Mouse (Mus musculus) heart, adult 2 months (tissue): ENCODE data around the gene Pde3b. TPM values are rescaled to one million over a fixed set of nuclear protein-coding genes. Genes with fewer than 3 reads are reported as not detected.

Experiments used
- DNase-seq, 2 experiments: peaks; one replicate each; pipeline ENCODE4 v3.0.0; 2021
- H3K27ac ChIP-seq: fragments of 200-600 bp; 2 replicates; pipeline ENCODE4 v1.8.1; 2022
- H3K27me3 ChIP-seq: fragments of 200-500 bp; 2 replicates; pipeline ENCODE4 v1.6.1; 2012; ENCODE audit warnings: mild to moderate bottlenecking, low read length, inconsistent platforms, mixed read lengths; ENCODE audit not compliant: control insufficient read depth, insufficient read depth
- H3K36me3 ChIP-seq: fragments of 200-500 bp; 2 replicates; pipeline ENCODE4 v1.6.1; 2012; ENCODE audit warnings: low read length, inconsistent platforms; ENCODE audit not compliant: control insufficient read depth, insufficient read depth
- H3K4me1 ChIP-seq: fragments of 200-500 bp; 2 replicates; pipeline ENCODE4 v1.6.1; 2011; ENCODE audit warnings: low read length; ENCODE audit not compliant: control insufficient read depth, insufficient read depth
- H3K4me3 ChIP-seq: fragments of 200-600 bp; 2 replicates; pipeline ENCODE4 v1.8.1; 2022
- H3K79me2 ChIP-seq: fragments of 200-500 bp; replicated peaks from 2 replicates; pipeline ENCODE4 v1.6.1; 2012; ENCODE audit warnings: mild to moderate bottlenecking, inconsistent platforms, low read length, moderate library complexity, mixed read lengths; ENCODE audit not compliant: control insufficient read depth, insufficient read depth
- H3K9ac ChIP-seq: fragments of 200-500 bp; 2 replicates; pipeline ENCODE4 v1.6.1; 2012; ENCODE audit warnings: low read depth, mild to moderate bottlenecking, control low read depth, inconsistent platforms, low read length, mixed read lengths
- CTCF ChIP-seq: fragments of 200-600 bp; IDR thresholded peaks from 2 replicates; pipeline ENCODE4 v1.8.1; 2022; ENCODE audit warnings: antibody characterized with exemption, mild to moderate bottlenecking, moderate library complexity
- EP300 ChIP-seq: fragments of 200-500 bp; IDR thresholded peaks from 2 replicates; pipeline ENCODE4 v1.6.1; 2011; ENCODE audit warnings: low read depth, low read length, control low read depth; ENCODE audit not compliant: insufficient read depth
- POLR2A ChIP-seq: fragments of 200-500 bp; IDR thresholded peaks from 2 replicates; pipeline ENCODE4 v1.6.1; 2011; ENCODE audit warnings: mild to moderate bottlenecking, low read depth, low read length, control low read depth; ENCODE audit not compliant: insufficient read depth
- WGBS: fragments of 180-500 bp; shearing (Covaris S2); methylation state at CpG from one replicate; pipeline ENCODE4 v1.1.7; 2018; 5-methylcytosine and 5-hydroxymethylcytosine counted together
- intact Hi-C: fragments of 180-260 bp; cut with DNase I; formaldehyde crosslinking; loops from one replicate; pipeline ENCODE4 v1.15.1; 2025
- polyA plus RNA-seq: library from polyadenylated mRNA; depleted of rRNA; stranded (reverse); fragments of >200 nt; gene quantifications from 2 replicates; pipeline ENCODE4 v1.2.3, GENCODE M21; 2012
- total RNA-seq, 2 experiments: library from RNA; stranded (reverse); gene quantifications; 2 replicates each; pipeline ENCODE4 v1.2.3; 2021

Pde3b gene
- total and polyA plus RNA-seq, 3 experiments: 3.8 to 4.9 (median 4.8) TPM

DNA sequence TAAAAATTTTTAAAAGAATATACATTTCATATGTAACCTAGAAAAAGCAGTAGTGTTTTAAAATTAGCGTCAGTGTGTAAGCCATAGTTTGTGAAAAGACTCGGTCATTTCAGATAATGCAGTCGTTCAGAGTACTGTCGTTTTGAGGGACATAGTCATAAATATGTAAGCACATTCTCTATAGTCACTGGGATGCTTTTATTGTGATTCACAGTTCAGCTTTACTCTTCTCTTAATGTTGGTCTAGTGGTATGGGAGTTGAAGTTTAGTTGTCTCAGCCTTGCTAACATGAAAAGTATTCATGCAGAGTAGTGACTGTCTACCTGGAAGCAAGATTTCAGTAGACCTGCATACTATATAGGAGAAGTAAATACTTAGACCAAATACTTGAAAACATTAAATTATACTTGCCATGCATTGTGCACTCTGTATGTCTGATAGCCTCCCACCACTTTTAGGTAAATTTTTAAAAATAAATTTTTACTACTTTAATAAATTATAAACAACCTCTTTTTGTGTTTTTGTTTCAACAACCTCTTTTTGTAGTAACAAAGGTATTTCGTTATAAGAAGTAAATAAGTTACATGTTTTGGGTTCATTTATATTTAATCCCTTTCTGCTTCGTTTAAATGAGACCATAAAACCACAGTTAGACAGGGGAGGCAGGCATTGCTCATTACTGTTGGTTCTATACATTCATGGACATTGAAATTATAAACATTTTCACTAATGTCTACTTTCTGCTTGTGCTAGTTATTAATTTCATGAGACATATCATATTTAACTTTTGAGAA, 65.3 kb downstream of the Pde3b start:
- Histone ChIP-seq H3K9ac (no peak overlapping the region), H3K27me3 (no peaks in the 10 kb centered on the region)
- TF ChIP-seq CTCF: no peak
- TF ChIP-seq EP300: no peak
- TF ChIP-seq POLR2A: no peak

DNA sequence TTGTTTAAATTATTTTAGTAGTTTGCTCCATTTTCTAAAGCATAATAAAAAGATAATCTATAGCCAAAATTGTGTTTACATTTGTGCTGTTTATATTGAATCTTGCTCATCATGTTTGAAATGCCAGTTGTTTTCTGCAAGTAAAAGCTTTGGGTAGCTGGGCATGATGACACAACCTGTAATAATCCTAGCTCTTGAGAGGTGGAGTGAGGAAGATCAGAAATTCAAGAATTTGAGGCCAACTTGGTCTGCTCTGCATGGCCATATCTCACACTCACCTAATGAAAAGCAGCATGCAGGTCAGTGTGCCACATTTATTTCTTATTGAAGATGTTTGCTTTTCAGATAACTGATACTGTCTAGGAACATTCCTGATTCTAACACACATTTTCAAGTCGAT, 65.9 kb downstream of the Pde3b start:
- 41% methylated on average over 1 of the region's 1 CpGs for WGBS
- no peaks in the 10 kb centered on the region for H3K36me3 ChIP-seq
- intact Hi-C loops: no loop called here
- no peak for DNase-seq
- H3K9ac ChIP-seq: no peak overlapping the region
- H3K27ac ChIP-seq: no peak overlapping the region
- H3K4me1 ChIP-seq: no peaks in the 10 kb centered on the region
- no peak overlapping the region for H3K4me3 ChIP-seq
- TF ChIP-seq EP300: no peak
- TF ChIP-seq POLR2A: no peak
- no peak for TF ChIP-seq CTCF
- H3K79me2 ChIP-seq: no peaks in the 10 kb centered on the region
- no peaks in the 10 kb centered on the region for H3K27me3 ChIP-seq

More for the DNA sequence above, 65.3 kb downstream of the Pde3b start:
- intact Hi-C loops: no loop called here
- Histone ChIP-seq H3K27ac (no peak overlapping the region), H3K4me1 (no peaks in the 10 kb centered on the region), H3K36me3 (no peaks in the 10 kb centered on the region), H3K79me2 (no peaks in the 10 kb centered on the region), H3K4me3 (no peak overlapping the region)
- 83% methylated on average over 6 of the region's 6 CpGs for WGBS
- DNase-seq: no peak

DNA sequence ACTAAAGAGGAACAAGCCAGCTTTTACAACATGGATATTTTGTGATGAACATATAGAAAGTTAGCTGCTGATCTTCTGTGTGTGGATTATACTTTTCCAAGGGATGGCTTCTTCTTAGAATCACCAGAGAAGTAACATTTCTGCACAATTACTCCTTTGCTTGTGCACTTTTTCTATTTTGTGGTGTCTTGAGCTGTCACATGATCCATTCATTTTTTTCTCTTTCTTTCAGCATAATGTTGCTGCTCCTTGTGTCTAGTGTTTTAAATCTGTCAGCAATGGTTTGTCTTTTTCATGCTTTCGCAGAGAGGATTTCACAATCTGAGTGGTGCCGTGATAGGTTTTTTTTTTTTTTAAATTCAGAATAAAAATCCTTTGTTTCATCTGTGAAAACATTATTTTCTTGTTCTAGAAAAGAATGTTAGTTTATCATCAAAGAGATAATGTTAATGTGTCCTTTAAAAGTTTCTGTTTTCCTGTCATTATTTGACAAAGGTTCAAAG, 66.4 kb downstream of the Pde3b start:
- no peak for TF ChIP-seq CTCF
- no peak for TF ChIP-seq EP300
- no peak for TF ChIP-seq POLR2A
- no peak overlapping the region for H3K4me3 ChIP-seq
- H3K27me3 ChIP-seq: no peaks in the 10 kb centered on the region
- H3K36me3 ChIP-seq: no peaks in the 10 kb centered on the region
- 64% methylated on average over 2 of the region's 2 CpGs for WGBS
- no peaks in the 10 kb centered on the region for H3K79me2 ChIP-seq
- H3K27ac ChIP-seq: no peak overlapping the region
- no peaks in the 10 kb centered on the region for H3K4me1 ChIP-seq
- no peak overlapping the region for H3K9ac ChIP-seq
- DNase-seq: no peak
- intact Hi-C loops: no loop called here

DNA sequence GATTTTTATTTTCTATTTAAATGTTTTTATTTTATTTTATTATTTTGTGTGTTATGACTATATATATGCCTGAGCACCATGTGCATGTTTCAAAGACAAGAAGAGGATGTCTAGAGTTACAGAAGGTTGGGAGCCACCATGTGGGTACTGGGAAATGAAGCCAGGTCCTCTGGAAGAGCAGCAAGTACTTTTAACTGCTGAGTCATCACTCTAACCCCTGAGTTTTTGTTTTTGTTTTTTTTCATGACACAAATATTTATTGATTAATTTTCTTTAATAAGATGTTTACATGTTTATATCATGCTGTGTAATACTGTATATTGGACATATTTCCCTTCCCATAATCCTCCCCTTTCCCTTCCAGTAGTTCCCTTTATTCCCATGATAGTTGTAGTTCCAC, 77.5 kb downstream of the Pde3b start:
- intact Hi-C loops: loop anchor here (10.0 kb wide), 2 partner anchors 208 to 232 kb away; no protein-coding TSS in a partner anchor
- Histone ChIP-seq H3K79me2 (no peaks in the 10 kb centered on the region), H3K27me3 (no peaks in the 10 kb centered on the region), H3K27ac (no peak overlapping the region), H3K9ac (no peak overlapping the region), H3K4me1 (no peaks in the 10 kb centered on the region), H3K4me3 (no peak overlapping the region), H3K36me3 (no peaks in the 10 kb centered on the region)
- TF ChIP-seq CTCF (no peak), EP300 (no peak), POLR2A (no peak)
- no peak for DNase-seq

DNA sequence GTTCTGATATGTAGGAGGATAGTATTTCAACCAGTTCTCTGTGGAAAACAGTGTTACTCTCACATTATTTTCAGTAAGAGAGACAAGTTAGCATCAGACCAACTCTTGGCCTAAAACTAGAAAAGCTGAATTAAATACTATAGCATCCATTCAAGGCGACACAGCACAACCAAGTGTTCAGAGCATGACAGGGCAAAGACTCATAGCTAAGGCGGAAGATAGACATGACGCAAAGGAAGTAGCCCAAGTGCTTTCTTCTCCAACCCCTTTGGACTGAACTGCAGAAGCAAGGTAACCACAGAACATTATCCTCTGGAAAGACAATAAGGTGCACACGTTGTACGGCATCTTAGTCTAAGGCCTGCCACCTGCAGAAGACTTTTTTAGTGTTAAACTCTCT, 79.0 kb downstream of the Pde3b start:
- H3K4me3 ChIP-seq: no peak overlapping the region
- 91% methylated on average over 5 of the region's 5 CpGs for WGBS
- no peaks in the 10 kb centered on the region for H3K27me3 ChIP-seq
- H3K27ac ChIP-seq: no peak overlapping the region
- DNase-seq: no peak
- no peak for TF ChIP-seq EP300
- TF ChIP-seq CTCF: peak; percentile 18; the same call in 1 of the 2 replicates
- TF ChIP-seq POLR2A: no peak
- no peaks in the 10 kb centered on the region for H3K79me2 ChIP-seq
- H3K9ac ChIP-seq: no peak overlapping the region
- intact Hi-C loops: loop anchor here (10.0 kb wide), 2 partner anchors 209 to 231 kb away; no protein-coding TSS in a partner anchor
- no peaks in the 10 kb centered on the region for H3K4me1 ChIP-seq
- H3K36me3 ChIP-seq: no peaks in the 10 kb centered on the region

DNA sequence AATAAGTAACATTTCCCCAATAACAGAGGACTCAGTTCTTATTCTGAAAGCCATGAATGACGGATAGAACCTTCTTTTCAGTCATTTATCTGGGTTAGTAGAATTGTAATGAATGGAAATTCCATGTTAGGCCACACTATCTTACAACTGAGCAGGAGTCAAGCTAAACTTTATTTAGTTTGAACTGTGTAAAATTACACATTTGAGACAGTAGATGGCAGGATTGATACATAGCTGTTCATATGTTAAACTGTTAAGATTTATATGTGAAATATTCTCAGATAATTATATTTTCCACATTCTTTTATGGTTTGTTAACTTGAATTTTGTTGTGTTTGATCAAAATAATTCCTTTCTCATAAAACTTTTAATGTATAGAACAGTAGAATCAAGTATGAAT, 84.2 kb downstream of the Pde3b start:
- Histone ChIP-seq H3K27me3 (no peaks in the 10 kb centered on the region), H3K36me3 (no peaks in the 10 kb centered on the region), H3K79me2 (no peaks in the 10 kb centered on the region), H3K9ac (no peak overlapping the region), H3K27ac (no peak overlapping the region), H3K4me1 (no peaks in the 10 kb centered on the region), H3K4me3 (no peak overlapping the region)
- no peak for TF ChIP-seq EP300
- TF ChIP-seq CTCF: peak; percentile 78
- TF ChIP-seq POLR2A: no peak
- no peak for DNase-seq
- 81% methylated on average over 1 of the region's 1 CpGs for WGBS
- intact Hi-C loops: loop anchor here (2.0 to 10.0 kb wide), 3 partner anchors 214 to 318 kb away; no protein-coding TSS in a partner anchor
